Mouse (Mus musculus) heart, embryonic 13.5 days (tissue): ENCODE results near the gene Gpx5. TPM values are rescaled to one million over a fixed set of nuclear protein-coding genes. Genes with fewer than 3 reads are reported as not detected.

Experiments used
- ATAC-seq: fragments of 200-750 bp; cut with Nextera tagmentation; 2 replicates; pipeline ENCODE4 v1.8.0; 2017; ENCODE audit warnings: moderate TSS enrichment; ENCODE audit not compliant: insufficient number of reproducible peaks, low FRiP score, low TSS enrichment; ENCODE audit errors: extremely low read depth
- H3K27ac ChIP-seq: fragments of 300-500 bp; sonication (generic); replicated peaks from 2 replicates; pipeline ENCODE4 v1.5.1; 2015; ENCODE audit warnings: moderate library complexity, mild to moderate bottlenecking, inconsistent platforms
- H3K27me3 ChIP-seq: fragments of 300-500 bp; sonication (generic); replicated peaks from 2 replicates; pipeline ENCODE4 v1.6.1; 2015; ENCODE audit warnings: mild to moderate bottlenecking, inconsistent platforms
- H3K36me3 ChIP-seq: fragments of 300-500 bp; sonication (generic); 2 replicates; pipeline ENCODE4 v1.6.1; 2015; ENCODE audit warnings: mild to moderate bottlenecking, inconsistent platforms
- H3K4me1 ChIP-seq: fragments of 300-500 bp; sonication (generic); 2 replicates; pipeline ENCODE4 v1.6.1; 2015; ENCODE audit warnings: inconsistent platforms
- H3K4me2 ChIP-seq: fragments of 300-500 bp; sonication (generic); 2 replicates; pipeline ENCODE4 v1.6.1; 2015; ENCODE audit warnings: inconsistent platforms, mild to moderate bottlenecking, moderate library complexity
- H3K4me3 ChIP-seq: fragments of 300-500 bp; sonication (generic); 2 replicates; pipeline ENCODE4 v1.5.1; 2015; ENCODE audit warnings: moderate library complexity, mild to moderate bottlenecking, inconsistent platforms
- H3K9ac ChIP-seq: fragments of 300-500 bp; sonication (generic); 2 replicates; pipeline ENCODE4 v1.6.1; 2015; ENCODE audit warnings: inconsistent platforms, mild to moderate bottlenecking, moderate library complexity
- H3K9me3 ChIP-seq: fragments of 300-500 bp; sonication (generic); 2 replicates; pipeline ENCODE4 v1.6.1; 2016; ENCODE audit warnings: inconsistent platforms
- WGBS: fragments of 180-500 bp; shearing (Covaris S2); methylation state at CpG from one replicate; pipeline ENCODE4 v1.1.7; 2015; ENCODE audit warnings: mixed read lengths; 5-methylcytosine and 5-hydroxymethylcytosine counted together
- polyA plus RNA-seq: library from polyadenylated mRNA; unstranded; fragments of >200 nt; fragmentation: Nextera tagmentation; extraction: Ambion mirVana; gene quantifications from 2 replicates; pipeline ENCODE4 v1.2.1, GENCODE M21; 2015

Gene Gpx5
- not detected in 2 replicates for polyA plus RNA-seq

- Histone ChIP-seq H3K27ac (no peak within 1 kb of the TSS), H3K4me1 (peaks cover 2% of the 10 kb centered on the region), H3K9me3 (no peaks in the 10 kb centered on the region), H3K9ac (no peak within 1 kb of the TSS), H3K36me3 (no peaks in the 10 kb centered on the region), H3K4me3 (no peak within 1 kb of the TSS), H3K27me3 (no peaks in the 10 kb centered on the region), H3K4me2 (no peak within 1 kb of the TSS)
- 81% methylated on average over 6 of the region's 6 CpGs for WGBS
- no peak for ATAC-seq
These were observed at the start of gene Gpx5 for GRCm38 (mm10) chr13:21292631-21293030. TSS of gene Gpx5 (minus strand) at chr13:21292731.

GRCm38 (mm10) chr13:21327424-21327823, 34.9 kb upstream of the Gpx5 start:
- no peak overlapping the region for H3K27ac ChIP-seq
- H3K36me3 ChIP-seq, result no peaks in the 10 kb centered on the region
- peak overlapping the region; percentile 57 for H3K4me3 ChIP-seq
- ATAC-seq, result no peak
- H3K4me1 ChIP-seq, result peaks cover 8% of the 10 kb centered on the region
- H3K9me3 ChIP-seq, result no peaks in the 10 kb centered on the region
- WGBS, result under 1% methylated on average over 9 of the region's 9 CpGs
- H3K4me2 ChIP-seq, result peak overlapping the region; percentile 82
- no peaks in the 10 kb centered on the region; the same call in 1 of the 2 replicates for H3K27me3 ChIP-seq
- peak overlapping the region; percentile 79 for H3K9ac ChIP-seq

- Histone ChIP-seq H3K9ac (peak overlapping the region; percentile 79), H3K27ac (no peak overlapping the region; the same call in 1 of the 2 replicates), H3K9me3 (no peaks in the 10 kb centered on the region), H3K4me1 (peaks cover 8% of the 10 kb centered on the region), H3K36me3 (no peaks in the 10 kb centered on the region), H3K4me3 (peak overlapping the region; percentile 57), H3K4me2 (peak overlapping the region; percentile 82), H3K27me3 (peaks cover 2% of the 10 kb centered on the region; the same call in 1 of the 2 replicates)
- WGBS, result under 1% methylated on average over 24 of the region's 24 CpGs
- ATAC-seq, result no peak
These were observed 34.2 kb upstream of the Gpx5 start for GRCm38 (mm10) chr13:21326657-21327211.

GRCm38 (mm10) chr13:21326191-21326590, 33.7 kb upstream of the Gpx5 start:
- Histone ChIP-seq H3K4me1 (peaks cover 8% of the 10 kb centered on the region), H3K27ac (no peak overlapping the region), H3K9me3 (no peaks in the 10 kb centered on the region), H3K4me3 (peak overlapping the region; percentile 57), H3K4me2 (peak overlapping the region; percentile 82), H3K9ac (no peak overlapping the region), H3K27me3 (peaks cover 2% of the 10 kb centered on the region; the same call in 1 of the 2 replicates), H3K36me3 (no peaks in the 10 kb centered on the region)
- ATAC-seq, result no peak
- WGBS, result 10% methylated on average over 4 of the region's 4 CpGs

GRCm38 (mm10) chr13:21323405-21323804, 30.9 kb upstream of the Gpx5 start:
- Histone ChIP-seq H3K4me2 (peak overlapping the region; percentile 65), H3K9me3 (no peaks in the 10 kb centered on the region), H3K4me3 (peak overlapping the region; percentile 48), H3K4me1 (peaks cover 8% of the 10 kb centered on the region), H3K27ac (no peak overlapping the region), H3K36me3 (no peaks in the 10 kb centered on the region), H3K9ac (no peak overlapping the region), H3K27me3 (peaks cover 2% of the 10 kb centered on the region; the same call in 1 of the 2 replicates)
- WGBS, result 65% methylated on average over 6 of the region's 6 CpGs
- ATAC-seq, result no peak

- H3K36me3 ChIP-seq, result no peaks in the 10 kb centered on the region
These were observed 30.2 kb upstream of the Gpx5 start for GRCm38 (mm10) chr13:21322509-21323375.

GRCm38 (mm10) chr13:21321890-21322494, 29.5 kb upstream of the Gpx5 start:
- peaks cover 3% of the 10 kb centered on the region; the same call in 1 of the 2 replicates for H3K4me1 ChIP-seq
- peak overlapping the region; percentile 48 for H3K4me3 ChIP-seq
- ATAC-seq, result no peak
- H3K27me3 ChIP-seq, result peaks cover 2% of the 10 kb centered on the region; the same call in 1 of the 2 replicates
- peak overlapping the region; percentile 65 for H3K4me2 ChIP-seq
- no peak overlapping the region for H3K27ac ChIP-seq
- H3K36me3 ChIP-seq, result no peaks in the 10 kb centered on the region
- WGBS, result 5% methylated on average over 18 of the region's 18 CpGs
- H3K9me3 ChIP-seq, result no peaks in the 10 kb centered on the region
- H3K9ac ChIP-seq, result peak overlapping the region; percentile 71

More at GRCm38 (mm10) chr13:21322509-21323375, 30.2 kb upstream of the Gpx5 start:
- Histone ChIP-seq H3K9me3 (no peaks in the 10 kb centered on the region), H3K27me3 (peaks cover 2% of the 10 kb centered on the region; the same call in 1 of the 2 replicates), H3K9ac (peak overlapping the region; percentile 71), H3K27ac (no peak overlapping the region), H3K4me2 (peak overlapping the region; percentile 65), H3K4me3 (peak overlapping the region; percentile 48), H3K4me1 (peaks cover 8% of the 10 kb centered on the region)
- WGBS, result 15% methylated on average over 18 of the region's 18 CpGs
- ATAC-seq, result no peak

GRCm38 (mm10) chr13:21320262-21320661, 27.7 kb upstream of the Gpx5 start:
- ATAC-seq, result no peak
- Histone ChIP-seq H3K4me2 (no peak overlapping the region), H3K36me3 (no peaks in the 10 kb centered on the region), H3K27ac (no peak overlapping the region), H3K9me3 (no peaks in the 10 kb centered on the region), H3K4me1 (peaks cover 3% of the 10 kb centered on the region; the same call in 1 of the 2 replicates), H3K9ac (no peak overlapping the region), H3K27me3 (peaks cover 2% of the 10 kb centered on the region; the same call in 1 of the 2 replicates), H3K4me3 (no peak overlapping the region)
- 40% methylated on average over 3 of the region's 3 CpGs for WGBS

- H3K36me3 ChIP-seq, result no peaks in the 10 kb centered on the region
- no peaks in the 10 kb centered on the region for H3K9me3 ChIP-seq
- H3K4me3 ChIP-seq, result no peak overlapping the region
- no peak for ATAC-seq
- H3K27ac ChIP-seq, result no peak overlapping the region
- no peaks in the 10 kb centered on the region for H3K27me3 ChIP-seq
- H3K9ac ChIP-seq, result no peak overlapping the region
- H3K4me1 ChIP-seq, result no peaks in the 10 kb centered on the region
- 80% methylated on average over 4 of the region's 4 CpGs for WGBS
- H3K4me2 ChIP-seq, result no peak overlapping the region
These were observed 21.4 kb upstream of the Gpx5 start for GRCm38 (mm10) chr13:21313903-21314302.

- Histone ChIP-seq H3K9me3 (no peaks in the 10 kb centered on the region), H3K4me3 (no peak overlapping the region), H3K27me3 (no peaks in the 10 kb centered on the region), H3K27ac (no peak overlapping the region), H3K4me2 (no peak overlapping the region), H3K4me1 (no peaks in the 10 kb centered on the region), H3K9ac (no peak overlapping the region), H3K36me3 (no peaks in the 10 kb centered on the region)
- ATAC-seq, result no peak
- WGBS, result 30% methylated on average over 5 of the region's 5 CpGs
These were observed 20.3 kb upstream of the Gpx5 start for GRCm38 (mm10) chr13:21312854-21313253.

- Histone ChIP-seq H3K4me2 (no peak within 1 kb of the TSS), H3K4me3 (no peak within 1 kb of the TSS), H3K27me3 (no peaks in the 10 kb centered on the region; the same call in 1 of the 2 replicates), H3K36me3 (no peaks in the 10 kb centered on the region), H3K9me3 (no peaks in the 10 kb centered on the region), H3K4me1 (no peaks in the 10 kb centered on the region), H3K9ac (no peak within 1 kb of the TSS), H3K27ac (no peak within 1 kb of the TSS)
- WGBS, result 18% methylated on average over 3 of the region's 3 CpGs
- ATAC-seq, result no peak
These were observed 19.4 kb upstream of the Gpx5 start, which contains the start of gene Gpx6 for GRCm38 (mm10) chr13:21311926-21312325. TSS of gene Gpx6 (plus strand) at chr13:21312125.
